Mouse (Mus musculus): ENCODE measurements around the gene Fam102a.

Gene Fam102a

DNA sequence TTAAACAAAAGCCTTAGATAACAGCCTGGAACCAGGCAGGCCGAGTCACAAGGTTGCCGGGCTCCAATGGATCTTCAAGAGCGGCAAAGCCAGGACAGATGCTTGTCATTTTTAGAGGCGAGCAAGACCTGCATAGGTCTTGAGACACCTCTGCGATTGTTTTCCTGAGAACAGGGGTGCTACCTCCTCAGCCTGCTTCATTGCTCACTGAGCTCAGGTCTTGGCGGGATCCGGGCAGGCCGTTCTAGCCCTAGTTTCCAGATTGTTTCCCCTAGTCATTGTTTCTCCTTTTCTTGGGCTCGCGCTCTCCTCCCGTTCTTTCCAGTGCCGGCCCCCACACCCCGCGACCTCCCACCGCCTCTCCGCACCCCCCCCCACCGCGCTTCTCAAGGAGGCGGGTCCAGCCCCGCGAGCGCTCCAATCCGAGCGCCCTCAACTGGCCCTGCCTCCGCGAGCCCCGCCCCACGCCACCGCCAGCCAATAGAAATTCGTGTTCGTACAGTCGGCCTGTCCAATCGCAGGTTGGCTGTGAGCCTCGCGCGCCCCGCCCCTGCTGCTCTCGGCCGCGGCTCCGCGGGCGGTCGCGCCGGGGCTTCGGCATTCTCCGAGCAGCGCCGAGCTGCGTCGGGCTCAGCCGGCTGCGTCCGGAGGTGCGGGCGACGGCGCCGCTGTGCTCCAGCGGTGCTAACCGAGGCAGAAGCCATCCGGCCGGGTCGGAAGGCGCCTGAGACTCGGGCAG, at the start of gene Fam102a:
Gene Fam102a, plus strand, starts transcription at position 600 of the 739 bp plus-strand sequence.
- WGBS, result under 1% methylated on average over 67 of the region's 67 CpGs

DNA sequence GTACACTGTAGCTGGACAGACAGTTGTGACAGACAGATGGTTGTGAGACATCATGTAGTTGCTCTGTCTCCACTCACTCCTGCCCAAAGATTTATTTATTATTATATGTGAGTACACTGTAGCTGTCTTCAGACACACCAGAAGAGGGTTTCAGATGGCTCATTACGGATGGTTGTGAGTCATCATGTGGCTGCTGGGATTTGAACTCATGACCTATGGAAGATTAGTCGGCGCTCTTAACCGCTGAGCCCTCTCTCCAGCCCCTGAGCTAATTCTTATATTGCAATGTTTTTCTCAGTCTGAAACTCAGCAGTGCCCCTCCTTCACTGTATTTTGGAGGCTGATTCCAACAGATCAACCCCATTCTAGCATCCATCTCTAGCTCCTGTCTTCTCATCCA, 49.4 kb upstream of the Fam102a start:
- whole genome bisulfite sequencing, result 85% methylated on average over 4 of the region's 4 CpGs

DNA sequence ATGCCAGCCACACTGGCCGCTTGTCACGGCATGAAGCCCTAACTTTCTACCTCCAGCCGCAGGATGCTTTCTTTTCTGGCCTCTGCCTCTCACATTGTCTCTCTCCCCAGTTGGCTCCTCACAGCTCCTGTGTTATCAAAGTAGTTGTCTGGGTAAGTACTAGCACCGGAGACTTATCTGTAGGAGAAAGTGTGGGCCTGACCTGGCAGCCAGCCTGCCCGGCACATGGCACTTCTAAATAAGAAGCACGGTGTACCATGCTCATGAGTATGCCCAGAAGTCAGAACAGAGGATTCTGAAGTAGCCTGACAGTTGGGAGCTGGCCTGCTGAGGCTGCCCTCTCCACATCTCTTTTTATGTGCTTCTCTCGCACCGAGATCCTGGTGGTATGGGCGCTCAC, 49.0 kb upstream of the Fam102a start:
- 90% methylated on average over 9 of the region's 9 CpGs for WGBS

DNA sequence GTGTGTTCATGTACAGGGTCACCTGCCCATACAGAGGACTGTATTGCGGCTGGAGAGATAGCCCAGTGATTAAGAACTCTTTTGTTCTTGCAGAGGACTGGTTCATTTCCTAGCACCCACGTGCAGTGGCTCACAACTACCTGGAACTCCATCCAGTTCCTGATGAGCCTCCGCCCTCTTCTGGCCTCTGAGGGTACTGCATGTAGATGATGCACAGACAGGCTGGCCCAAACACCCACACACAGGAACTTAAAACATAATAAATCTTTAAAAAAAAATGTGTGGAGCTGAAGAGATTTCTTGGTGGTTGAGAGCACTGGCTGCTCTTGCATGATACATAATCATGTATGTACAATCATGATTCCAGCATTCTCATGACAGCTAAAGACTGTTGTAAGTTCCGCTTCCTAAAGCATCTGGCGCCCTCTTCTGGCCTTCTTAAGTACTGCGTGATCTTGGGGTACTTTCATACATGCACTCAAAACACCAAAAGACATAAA, 48.0 kb upstream of the Fam102a start:
- 6% methylated on average over 6 of the region's 6 CpGs for WGBS

DNA sequence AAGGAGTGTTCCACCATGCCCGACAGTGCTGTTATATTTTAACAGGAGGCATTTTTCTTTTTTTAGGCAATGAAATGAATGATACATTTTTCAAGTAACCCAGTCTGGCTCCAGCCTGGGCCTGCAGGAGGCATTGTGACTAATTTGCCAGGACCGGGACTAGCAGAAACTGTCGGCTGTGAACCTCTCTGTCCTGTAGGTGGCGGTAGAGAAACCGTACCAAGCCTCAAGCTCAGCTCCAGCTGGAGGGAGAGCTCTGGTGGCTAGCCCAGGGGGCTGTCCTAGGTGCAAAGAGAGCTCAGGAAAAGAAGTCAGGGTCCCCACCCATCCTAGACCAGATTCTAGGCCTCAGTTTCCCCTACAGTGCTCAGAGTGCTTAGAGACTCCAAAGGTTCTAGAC, 46.5 kb upstream of the Fam102a start:
- WGBS, result 1% methylated on average over 5 of the region's 5 CpGs

DNA sequence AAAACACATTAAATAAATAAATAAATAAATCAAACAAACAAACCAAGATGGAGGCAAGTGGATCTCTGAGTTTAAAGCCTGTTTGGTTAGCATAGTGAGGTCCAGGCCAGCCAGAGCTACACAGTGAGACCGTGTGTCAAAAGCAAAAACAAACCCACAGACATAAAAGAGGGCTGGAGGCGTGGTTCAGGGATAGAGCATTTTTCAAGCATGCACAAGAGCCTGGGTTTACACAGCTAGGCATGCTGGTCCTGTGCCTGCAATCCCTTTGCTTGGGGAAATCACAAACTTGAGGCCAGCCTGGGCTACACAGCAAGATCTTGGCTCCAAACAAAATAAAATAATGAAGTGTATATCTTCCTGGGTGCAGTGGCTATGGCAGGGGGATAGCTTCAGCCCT, 42.5 kb upstream of the Fam102a start:
- 82% methylated on average over 2 of the region's 2 CpGs for WGBS

DNA sequence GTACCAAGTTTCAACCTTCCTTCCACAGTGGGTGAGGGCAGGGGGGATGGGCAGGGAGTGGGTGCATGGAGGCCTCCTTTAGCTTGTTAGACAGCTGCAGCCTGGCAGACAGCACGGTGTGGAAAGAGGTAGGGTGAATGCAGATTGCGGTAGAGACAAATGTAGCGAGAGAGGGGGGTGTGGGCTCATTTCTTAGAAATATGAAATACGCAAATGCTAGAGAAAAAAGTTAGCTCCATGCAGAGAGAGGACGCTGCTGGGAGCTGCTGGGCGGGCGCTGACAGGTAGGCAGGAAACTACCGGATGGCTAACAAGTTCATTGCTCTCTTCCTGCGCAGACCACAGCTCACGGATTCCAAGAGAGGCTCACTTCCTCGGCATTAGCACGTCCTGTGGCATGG, 41.8 kb upstream of the Fam102a start:
- 74% methylated on average over 12 of the region's 12 CpGs for WGBS

DNA sequence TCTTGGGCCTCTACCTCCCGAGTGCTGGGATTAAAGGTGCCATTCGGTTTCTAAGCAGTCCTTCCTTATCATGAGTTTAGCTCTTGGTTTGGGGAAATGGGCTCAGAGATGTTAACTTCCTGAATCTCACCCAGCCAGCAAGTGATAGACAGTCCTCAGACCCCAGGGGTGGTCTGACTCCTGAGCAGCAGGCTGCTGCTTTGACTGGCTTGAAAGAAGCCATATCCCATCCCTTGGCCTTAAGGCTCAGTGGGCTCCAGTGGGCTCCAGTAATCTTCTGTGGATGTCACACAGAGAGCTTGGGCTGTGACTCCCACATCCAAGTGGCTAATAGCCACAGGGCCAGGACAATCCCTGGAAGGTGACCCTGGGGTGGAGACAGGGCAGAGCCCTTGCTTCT, 40.6 kb upstream of the Fam102a start:
- WGBS, result 75% methylated on average over 2 of the region's 2 CpGs

DNA sequence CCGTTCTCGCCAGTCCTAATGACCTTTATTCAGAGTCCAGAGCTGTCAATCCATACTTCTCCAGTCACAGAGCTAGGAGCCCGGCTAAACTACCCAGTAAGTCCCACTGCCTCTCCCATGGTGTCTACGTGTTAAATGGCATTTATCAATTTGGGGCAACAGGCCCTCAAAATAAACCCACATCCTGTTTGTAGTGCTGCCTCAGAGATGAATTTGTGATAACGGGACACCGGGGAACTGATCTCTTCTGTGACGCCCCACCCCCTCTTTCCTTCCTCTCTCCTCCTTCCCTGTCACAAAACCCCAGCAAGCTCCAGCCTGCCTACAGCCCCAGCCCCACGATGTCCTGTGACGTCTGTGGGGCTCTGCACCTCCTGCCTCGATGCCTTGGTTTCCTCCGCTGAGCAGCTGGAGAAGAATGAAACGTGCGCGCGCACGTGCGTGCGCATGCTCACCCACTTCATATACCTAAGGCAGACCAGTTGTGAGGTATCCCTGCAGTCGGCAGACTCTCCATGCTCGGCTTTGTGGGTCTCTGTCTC, 39.9 kb upstream of the Fam102a start:
- 78% methylated on average over 20 of the region's 20 CpGs for WGBS

DNA sequence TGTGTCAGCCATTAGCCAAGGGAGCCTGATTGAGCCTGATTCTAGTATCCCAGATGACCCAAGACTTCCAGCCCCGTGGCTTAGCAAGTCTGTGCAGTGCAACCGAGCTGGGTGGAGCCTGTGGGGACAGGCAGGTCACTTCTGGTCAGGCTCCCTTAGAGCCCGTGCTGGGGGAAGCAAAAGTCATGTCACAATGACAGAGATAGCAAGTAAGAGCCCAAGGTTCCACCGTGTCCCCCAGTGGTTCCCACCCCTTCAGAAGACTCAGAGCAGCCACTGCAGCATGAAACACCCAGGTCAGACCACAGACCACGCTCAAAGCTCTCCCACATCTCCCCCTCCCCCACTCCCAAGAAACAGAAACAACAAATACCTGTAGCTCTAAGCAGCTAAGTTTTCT, 38.9 kb upstream of the Fam102a start:
- 87% methylated on average over 5 of the region's 5 CpGs for WGBS

DNA sequence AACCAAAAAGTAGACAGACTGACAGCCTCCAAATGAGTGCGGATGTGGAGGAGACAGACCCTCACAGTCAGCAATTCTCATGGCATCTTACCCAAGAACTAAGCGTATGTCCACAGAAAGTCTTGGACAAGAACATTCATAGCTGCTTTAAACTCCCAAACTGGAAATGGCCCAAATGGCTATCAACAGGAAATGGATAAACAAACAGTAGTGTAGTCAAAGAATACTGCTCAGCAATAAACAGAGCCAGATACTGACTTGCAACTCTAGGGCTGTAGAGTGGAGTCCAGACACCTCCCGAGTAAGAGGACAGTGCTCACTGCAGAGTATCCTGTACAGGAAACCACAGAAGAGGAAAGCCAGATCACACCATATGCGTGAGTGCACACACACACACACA, 35.8 kb upstream of the Fam102a start:
- 74% methylated on average over 4 of the region's 4 CpGs for WGBS

DNA sequence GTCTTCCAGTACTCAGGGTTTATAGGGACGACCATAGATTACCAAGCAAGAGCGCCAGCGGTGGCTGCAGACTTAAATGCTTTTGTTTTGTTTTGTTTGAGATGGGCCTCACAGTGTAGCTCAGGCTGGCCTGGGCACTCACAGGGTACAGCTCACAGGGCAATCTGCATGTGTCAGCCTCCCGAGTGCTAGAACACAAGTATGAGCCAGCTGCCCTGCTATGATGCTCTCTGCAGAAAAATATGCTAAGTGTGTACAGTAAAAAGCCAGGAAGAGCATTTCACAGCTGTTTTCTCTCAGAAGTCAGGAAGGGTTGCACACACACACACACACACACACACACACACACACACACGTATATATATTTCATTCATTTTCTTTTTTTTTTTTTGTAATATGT, 34.7 kb upstream of the Fam102a start:
- WGBS, result 83% methylated on average over 5 of the region's 5 CpGs

DNA sequence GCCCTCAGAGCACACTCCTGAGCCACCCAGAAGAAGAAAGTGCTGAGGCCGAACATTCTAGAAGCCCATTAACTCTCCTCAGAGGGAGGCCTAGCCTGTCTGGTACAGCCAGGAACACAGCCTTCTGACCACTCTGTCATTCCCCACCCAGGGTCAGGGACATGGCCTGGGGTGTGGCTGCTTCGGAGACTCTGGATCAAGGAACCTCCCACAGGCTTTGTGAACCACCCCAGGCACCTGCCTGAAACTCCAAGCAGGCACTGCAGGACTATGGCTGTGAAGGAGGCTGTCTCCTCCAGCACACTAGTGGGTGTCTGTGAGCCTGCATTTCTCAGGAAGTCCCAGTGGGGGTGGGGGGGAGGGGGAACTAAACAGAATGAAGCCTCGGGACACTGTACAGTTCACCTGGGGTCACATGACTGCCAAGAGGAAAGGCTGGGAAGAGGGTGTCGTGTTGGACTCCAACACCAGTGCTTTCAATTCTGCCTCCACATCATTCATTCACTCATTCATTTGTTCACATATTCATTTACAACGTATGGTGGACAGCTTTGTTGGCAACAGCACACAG, 33.3 kb upstream of the Fam102a start:
- 74% methylated on average over 5 of the region's 5 CpGs for WGBS

DNA sequence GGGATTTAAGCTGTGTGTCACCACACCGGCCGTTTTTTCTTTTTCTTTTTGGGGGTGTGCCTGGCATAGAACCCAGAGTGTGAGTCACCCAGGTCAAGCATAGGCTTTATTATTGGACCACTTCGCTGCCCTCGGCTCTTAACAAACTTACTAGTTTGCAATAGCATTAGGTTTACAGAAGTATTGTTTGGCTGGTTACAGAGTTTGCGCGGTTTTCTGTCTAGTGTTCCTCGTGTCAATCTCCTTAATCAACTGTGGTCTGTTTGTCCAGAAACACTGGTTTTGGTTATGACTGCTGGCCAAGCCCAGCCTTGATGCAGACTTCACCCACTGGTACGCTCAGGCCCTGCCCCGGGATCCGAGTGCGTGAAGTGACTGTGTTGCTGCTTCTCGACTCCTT, 32.3 kb upstream of the Fam102a start:
- 90% methylated on average over 12 of the region's 12 CpGs for WGBS

DNA sequence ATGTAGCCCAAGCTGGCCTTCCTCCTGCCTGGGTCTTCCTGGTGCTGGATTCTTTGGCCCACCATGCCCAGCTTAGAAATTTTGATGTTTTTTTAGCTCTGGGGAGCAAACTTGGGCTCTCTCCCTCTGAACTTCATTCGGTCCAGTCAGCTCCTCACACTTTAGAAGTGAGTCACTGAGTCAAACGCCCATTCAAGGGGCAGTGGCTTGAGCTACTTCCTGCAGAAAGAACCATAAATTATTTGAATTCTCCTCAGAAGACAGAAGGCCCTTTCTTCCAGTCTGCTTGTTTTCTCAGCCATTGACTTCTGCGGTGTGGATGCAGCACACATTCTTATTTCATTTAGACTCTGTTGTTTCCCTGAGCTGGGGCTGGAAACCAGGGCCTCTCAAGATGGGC, 31.5 kb upstream of the Fam102a start:
- WGBS, result 59% methylated on average over 3 of the region's 3 CpGs

DNA sequence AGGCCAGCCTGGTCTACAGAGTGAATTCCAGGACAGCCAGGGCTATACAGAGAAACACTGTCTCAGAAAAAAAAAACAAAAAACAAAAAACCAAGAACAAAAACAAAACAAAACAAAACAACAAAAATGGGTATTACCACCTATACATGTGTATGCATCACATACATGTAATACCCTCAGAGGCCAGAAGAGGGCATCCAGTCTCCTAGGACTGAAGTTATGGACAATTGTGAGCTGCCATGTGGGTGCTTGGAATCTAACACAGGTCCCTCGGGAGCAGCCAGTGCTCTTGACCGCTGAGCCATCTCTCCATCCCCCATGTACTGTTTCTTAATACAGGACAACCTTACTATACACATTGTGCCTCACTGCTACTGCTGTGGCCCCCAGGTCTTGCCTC, 29.6 kb upstream of the Fam102a start:
- WGBS, result 100% methylated on average over 2 of the region's 2 CpGs

DNA sequence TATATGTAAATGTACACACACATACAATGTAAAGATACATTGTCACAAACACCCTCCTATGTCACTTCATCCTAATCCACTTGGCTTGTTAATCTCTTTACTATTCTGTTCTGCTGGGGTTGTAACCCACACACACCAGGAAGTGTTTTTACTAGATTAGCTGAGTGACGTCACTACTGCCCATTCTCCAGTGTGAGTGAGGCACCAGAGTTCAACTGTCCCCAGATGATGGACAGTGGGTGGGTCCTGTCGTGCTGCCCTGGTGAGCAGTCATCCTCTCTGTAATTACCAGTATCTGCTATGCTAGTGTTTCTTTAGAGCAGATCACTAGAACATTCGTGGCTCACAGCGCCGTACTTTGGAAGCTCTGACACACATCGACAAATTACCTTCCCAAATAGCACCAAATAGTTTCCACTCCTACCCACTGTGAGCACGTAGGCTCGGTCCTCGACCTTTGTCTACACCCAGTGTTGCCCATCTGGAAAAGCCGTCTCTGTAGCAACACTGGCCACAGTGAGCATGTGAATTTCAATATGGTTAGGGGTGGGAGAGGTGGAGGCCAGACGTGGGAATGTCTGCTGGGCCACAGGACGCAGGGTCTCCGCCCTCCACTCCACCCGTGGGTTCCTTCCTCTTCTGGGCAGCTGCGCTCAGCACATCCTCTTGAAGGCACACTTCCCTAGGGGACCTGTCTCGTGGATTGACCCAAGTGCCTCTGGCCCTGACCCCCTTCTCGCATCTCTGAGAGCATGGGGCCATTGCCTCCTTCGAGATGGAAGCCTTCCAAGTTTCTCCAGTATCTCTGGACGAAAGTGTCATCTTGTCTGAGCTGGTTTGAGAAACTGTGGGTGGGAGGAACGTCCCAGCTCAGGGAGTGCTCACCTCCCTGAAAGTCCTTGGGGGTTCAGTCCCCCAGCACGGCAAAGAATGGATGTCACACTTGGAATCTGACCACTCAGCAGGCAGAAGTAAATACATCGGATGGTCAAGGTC, 28.2 kb upstream of the Fam102a start:
- 72% methylated on average over 22 of the region's 22 CpGs for WGBS

DNA sequence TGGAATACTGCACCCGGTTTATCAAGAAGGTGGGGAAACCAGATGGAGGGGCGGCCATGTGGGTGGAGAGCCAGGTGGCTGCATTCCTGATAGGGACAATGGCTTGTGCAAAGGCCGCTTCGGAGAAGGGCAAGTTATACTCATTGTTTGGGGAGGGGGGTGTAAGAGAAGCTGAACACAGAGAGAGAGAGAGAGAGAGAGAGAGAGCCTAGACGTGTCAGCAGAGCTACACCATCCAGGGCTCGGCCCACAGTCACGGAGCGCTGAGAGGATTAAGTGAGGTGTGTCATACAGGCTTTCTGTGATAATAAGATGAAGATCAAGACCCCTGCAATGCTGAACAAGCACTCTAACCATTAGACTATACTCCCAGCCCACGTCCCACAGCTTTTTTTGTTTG, 27.2 kb upstream of the Fam102a start:
- WGBS, result 83% methylated on average over 9 of the region's 9 CpGs

DNA sequence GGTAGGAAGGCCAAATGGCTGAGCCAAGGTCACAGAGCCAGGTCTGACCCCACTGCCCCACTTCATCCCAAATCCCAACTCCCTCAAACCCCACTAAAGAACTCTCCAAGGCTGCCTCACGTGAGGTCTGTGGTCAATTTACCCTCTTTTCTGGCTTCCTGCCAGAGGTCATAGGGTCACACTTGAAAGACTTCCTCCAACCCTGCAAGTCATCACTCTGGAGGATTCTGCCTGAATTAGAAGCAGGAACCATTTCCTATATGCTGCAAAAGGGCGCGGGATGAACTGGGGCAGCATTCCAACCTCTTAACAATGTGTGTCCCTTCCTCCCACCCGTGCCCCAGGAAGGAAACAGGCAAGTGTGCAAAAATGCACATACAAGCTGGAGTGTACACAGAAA, 25.8 kb upstream of the Fam102a start:
- 67% methylated on average over 4 of the region's 4 CpGs for WGBS

DNA sequence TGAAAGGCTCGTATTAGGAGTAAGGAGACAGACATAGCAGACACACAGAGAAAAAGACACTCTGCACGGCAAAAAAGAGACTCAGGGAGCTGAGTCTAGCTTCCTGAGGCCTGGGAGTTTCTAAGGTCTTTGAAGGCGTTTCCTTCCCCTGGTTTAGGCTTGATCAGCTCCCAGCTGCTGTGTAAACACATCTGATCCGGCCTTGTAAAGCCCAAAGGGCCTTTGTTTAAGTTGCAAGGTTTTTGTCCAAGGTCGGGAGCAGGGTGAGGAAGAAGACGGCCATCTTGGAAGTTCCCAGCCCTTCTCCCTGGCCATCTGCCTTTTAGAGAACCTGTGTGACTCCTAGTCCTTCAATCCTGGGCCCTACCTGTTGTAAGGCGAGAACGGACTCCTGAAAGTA, 25.2 kb upstream of the Fam102a start:
- WGBS, result 72% methylated on average over 8 of the region's 8 CpGs

DNA sequence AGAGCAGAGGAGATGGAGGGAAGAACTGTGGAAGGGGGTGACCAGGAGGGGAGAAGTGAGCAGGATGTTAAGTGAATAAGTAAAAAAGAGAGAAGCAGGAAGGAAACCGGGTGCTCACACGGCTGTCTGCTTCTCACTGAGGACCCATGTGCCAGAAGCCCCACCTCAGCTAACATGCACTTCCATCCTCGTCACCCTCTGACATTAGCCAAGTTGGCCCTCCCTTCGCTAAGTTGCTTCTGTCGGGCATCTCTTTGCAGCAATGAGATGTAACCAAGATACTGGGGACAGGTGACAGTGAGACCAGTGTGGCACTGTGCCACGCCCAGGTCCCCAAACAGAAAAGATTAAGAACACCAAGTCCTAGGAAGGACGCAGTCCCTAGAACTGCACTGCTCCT, 22.5 kb upstream of the Fam102a start:
- WGBS, result 85% methylated on average over 7 of the region's 7 CpGs

DNA sequence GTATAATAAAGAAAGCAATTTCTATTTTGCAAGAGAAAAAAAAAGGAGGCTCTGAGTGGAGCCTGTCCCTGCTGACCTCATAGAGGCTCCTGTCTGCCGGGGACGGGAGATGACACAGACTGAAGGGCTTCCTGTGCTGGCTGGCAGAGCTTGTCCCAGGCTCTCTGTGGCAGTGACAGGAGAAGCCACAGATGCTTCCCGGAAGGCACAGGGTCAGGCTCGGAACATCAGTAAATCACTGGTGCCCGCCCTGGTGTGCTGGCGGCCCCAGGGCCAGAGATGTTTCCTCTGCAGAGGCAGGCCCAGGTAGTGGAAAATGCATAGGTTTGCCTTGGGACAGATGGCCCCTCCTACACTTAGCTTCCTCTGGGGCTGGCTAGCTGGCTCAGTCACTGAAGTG, 20.8 kb upstream of the Fam102a start:
- 55% methylated on average over 6 of the region's 6 CpGs for WGBS

Data from cerebral cortex, adult 2 months (tissue).